Mouse (Mus musculus): Measurements from ENCODE around the gene Csf2rb.
A peak's percentile ranks its signal among the peaks of the same experiment; 100 is the strongest.

Gene Csf2rb

GRCm38 (mm10) chr15:78378556-78378955 is 53.0 kb downstream of the Csf2rb start:
- no peak for DNase-seq (ENCODE audit: low spot score in 2 of 2)

DNA sequence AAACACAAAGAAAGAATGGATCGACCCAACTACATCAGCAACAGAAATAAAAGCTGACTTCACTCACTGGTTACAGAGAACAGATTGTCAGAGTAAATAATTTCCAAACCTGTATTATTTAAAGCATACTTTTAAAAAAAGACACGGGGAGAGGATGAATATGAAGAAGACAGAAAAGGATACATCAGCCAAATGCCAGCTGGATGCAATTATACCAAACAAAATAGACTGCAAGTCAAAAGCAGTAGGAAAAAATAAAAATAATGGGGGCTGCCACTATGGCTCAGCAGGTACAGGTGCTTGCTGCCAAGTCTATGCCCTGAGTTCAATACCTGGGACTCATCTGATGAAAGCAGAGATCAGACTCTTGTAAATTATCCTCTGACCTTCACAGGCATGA is 54.7 kb downstream of the Csf2rb start:
- DNase-seq (ENCODE audit: low spot score in 2 of 2) = no peak

DNA sequence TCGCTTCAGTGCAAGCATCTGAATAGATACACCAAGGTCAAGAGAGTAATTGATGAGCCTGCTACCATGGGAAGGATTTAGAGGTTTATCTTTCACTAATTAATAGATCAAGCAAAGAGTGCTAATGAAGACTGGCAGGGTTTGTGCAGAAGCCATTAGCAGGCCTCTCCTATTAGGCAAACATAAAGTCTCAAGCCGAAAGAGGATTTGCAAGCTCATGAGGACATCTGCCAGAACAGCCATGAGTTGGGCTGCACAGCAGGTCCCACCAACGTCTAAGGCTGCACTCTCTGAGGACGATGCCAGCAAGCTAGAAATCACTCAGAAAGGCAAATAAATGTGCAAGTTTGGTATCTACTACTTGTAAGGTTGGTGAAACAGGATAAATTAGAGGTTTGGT is 55.2 kb downstream of the Csf2rb start:
- DNase-seq (ENCODE audit: low spot score in 2 of 2) = no peak

DNA sequence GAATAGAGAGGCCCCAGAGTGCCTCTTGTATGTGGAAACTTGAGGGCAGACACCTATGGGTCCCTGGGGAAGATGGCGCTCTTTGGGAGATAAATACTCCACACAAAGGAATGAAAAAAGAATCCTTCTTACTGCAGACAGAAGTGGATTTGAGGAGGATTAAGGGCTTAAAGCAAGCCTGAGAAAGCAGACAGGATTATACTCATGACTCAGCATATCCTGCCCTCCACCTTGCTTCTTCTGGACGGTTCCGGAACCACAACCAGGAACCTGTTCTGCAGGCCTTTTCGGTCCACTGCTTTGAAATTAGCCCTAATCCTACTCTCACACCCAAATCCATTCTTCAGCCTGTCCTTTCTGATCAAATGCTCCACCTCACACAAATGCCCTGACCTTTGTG is 56.6 kb downstream of the Csf2rb start:
- DNase-seq (ENCODE audit: low spot score in 2 of 2) = no peak

DNA sequence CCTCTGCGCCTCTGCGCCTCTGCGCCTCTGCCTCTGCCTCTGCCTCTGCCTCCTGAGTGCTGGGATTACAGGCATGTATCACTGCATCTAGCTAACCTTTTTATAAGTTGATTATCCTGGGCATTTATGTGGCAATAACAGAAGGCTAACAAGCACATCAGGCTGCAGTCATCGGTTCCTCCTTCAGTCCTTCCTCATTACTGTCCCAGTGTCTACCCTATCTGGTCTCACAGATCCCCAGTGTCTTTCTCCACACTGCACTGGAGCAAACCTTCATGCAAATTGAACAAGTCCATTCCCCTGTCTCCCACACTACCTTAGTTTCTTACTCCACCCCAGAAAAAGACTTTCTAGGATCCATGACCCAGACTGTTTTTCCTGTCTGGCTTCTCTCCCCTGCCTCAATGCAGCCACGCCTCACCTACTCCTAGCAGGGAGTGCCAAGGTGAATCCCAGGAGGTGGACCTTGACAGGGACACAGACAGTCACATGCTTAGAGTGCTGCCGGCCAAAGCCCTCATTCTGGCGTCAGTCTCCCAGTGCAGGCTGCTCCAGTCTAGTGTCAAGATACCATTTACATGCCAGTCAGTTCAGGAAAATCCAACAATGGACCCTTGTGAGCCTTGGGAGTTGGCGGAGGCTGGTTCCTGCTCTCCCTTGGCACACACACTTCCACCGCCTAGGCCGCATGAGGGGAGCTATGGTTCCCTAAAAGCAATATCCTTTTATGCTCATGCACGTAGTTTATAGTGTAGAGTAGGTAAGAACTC is 58.1 kb downstream of the Csf2rb start:
- peak in 1 of 2 experiments; percentile 22 for DNase-seq (ENCODE audit: low spot score in 2 of 2)

- no peak for DNase-seq (ENCODE audit: low spot score in 2 of 2)
Observed at GRCm38 (mm10) chr15:78384220-78385116, 58.9 kb downstream of the Csf2rb start.

DNA sequence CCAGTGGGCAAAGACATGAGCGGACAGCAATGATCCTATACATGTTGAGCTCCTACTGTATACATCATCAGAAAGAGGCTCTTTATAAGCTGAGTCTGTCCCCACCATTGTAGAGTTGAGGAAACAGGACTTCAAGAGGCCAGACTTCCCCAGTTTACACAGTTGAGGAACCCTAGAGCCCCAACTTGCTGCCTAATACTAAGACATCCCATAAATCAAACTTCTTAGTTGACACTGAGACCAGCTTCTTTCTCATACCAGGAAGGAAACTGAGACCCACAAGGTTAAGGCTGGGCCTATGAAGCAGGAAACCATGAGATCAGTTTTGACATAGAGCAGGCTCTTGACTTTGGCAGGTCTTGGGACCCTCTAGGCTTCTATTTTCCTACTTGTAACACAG is 60.0 kb downstream of the Csf2rb start:
- no peak for DNase-seq (ENCODE audit: low spot score in 2 of 2)

DNA sequence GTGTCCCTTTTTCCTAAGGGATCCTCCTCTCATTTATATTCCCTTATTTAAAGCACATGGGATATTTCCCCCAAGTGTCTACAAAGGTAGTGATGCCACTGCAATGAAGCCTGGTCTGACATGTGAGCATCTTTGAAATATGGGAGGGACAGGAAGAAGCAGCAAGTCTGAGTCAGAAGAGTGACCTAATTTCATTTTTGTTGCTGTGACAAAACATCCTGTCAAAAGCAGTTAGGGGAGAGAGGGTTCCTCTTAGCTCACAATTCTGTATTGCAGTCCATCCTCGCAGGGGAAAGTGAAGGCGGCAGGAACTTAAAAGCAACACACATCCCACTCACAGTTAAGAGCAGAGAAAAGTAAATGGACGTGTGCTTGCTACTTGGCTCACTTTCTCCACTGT is 65.3 kb downstream of the Csf2rb start:
- no peak for DNase-seq (ENCODE audit: low spot score in 2 of 2)

DNA sequence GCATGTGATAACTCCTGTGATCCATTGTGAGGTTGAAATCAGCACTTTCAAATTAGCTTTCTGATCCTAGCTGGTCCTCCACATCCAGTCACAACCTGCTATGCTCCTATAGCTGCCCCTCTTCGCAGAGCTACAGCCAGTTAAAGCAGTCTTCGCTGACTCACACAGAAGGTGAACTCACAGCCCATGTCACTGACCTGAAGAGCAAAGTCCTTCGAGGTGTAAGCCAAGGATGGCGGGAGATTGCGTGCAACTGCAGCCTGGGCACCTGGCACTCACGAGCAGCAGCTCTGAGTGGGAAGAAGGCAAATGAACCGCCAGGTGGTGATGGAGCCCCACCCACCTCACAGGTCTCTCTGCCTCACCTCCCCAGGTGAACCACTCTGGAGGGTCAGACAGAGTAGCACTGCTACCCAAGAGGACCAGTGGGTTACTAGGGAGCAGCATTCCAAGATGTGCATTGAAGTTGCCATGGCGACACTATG is 70.0 kb downstream of the Csf2rb start, which contains the start of gene Tex33:
Gene Tex33, minus strand, starts transcription at position 435 of the 485 bp plus-strand sequence.
- DNase-seq (ENCODE audit: low spot score in 2 of 2) = no peak

DNA sequence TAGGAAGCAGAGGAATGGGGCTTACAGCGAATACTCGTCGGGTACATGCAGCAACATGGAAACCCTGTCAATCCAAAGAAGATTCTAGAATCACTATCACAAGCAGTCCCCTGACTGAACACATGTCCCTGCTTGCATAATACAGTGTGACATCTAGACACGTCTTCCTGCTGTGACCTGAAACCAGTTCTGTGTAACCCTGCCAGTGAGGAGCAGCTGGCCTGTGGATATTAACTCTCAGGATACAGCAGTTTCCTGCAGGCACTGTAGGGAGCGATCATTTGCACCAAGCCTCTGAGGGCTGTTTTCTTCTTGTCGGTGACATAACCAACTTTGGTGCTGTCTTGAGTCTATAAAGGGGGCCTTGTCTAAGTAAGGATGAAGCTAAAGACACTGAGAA is 75.8 kb downstream of the Csf2rb start:
- DNase-seq (ENCODE audit: low spot score in 2 of 2) = no peak

- no peak for DNase-seq (ENCODE audit: low spot score in 2 of 2)
Observed at GRCm38 (mm10) chr15:78401921-78402320, 76.4 kb downstream of the Csf2rb start.

DNA sequence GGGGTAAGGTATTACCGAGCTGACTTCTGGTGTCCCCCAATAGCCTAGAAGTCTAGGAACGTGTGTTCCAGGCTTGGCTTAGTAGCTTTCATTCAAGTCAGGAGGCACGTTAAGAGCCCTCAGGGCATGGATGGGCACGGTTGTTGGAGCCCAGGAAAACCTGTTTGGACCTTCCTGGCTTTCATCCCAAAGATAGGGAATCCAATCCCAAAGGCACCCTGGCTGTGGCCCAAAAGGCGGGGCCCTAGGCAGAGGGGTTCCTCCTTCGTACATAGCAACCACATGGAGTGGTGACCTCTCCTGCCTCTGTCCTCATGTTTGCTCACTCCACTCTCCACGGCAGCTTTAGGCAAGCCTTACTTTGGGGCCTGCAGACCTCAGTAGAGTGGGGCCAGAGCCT is 76.9 kb downstream of the Csf2rb start:
- no peak for DNase-seq (ENCODE audit: low spot score in 2 of 2)

DNA sequence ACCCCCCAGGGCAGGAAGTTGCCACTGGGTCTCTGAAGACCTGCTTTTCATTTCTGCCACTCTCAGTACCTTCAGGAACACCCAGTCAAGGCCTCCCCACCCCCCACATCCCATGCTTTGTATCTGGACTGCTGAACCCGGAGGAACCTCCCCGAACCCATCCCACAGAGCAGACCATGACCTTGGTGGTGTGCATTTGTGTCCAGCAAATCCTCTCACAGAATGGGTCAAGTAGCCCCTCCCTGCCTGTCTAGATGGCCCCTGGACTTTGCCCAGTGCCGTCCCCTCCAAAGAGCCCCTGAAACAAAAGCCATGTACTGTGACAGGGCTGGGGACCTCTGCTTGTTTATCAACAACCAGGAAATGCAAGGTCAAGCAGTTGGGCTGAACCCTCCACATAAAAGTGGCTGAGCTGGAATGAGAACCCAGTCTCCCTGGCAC is 77.8 kb downstream of the Csf2rb start:
- DNase-seq (ENCODE audit: low spot score in 2 of 2) = no peak

All from frontal cortex, postnatal 25 days (tissue).